Mouse (Mus musculus): ENCODE data around the gene Gm10563. TPM values are rescaled to one million over a fixed set of nuclear protein-coding genes. Genes with fewer than 3 reads are reported as not detected.

Gene Gm10563
- total RNA-seq, 2 experiments from 2014 or later, result not detected

GRCm38 (mm10) chr4:155601997-155602456, 43.2 kb downstream of the Gm10563 start:
- intact Hi-C loops (cut with DNase I), result no loop called here
- DNase-seq (ENCODE audit: extremely low spot score in 1 of 2, low spot score in 2 of 2), result no peak

GRCm38 (mm10) chr4:155601091-155601996, 43.9 kb downstream of the Gm10563 start, which contains the start of gene Slc35e2:
Gene Slc35e2, plus strand, starts transcription at chr4:155601416.
- DNase-seq (ENCODE audit: extremely low spot score in 1 of 2, low spot score in 2 of 2), result peak; percentile 87 to 96
- intact Hi-C loops (cut with DNase I), result no loop called here

GRCm38 (mm10) chr4:155599901-155600825, 45.0 kb downstream of the Gm10563 start:
- intact Hi-C loops (cut with DNase I), result no loop called here
- DNase-seq (ENCODE audit: extremely low spot score in 1 of 2, low spot score in 2 of 2), result no peak

- intact Hi-C loops (cut with DNase I), result no loop called here
- no peak for DNase-seq (ENCODE audit: extremely low spot score in 1 of 2, low spot score in 2 of 2)
Observed at GRCm38 (mm10) chr4:155598536-155598935, 46.7 kb downstream of the Gm10563 start.

- intact Hi-C loops (cut with DNase I), result no loop called here
- DNase-seq (ENCODE audit: extremely low spot score in 1 of 2, low spot score in 2 of 2), result no peak
Observed at GRCm38 (mm10) chr4:155596606-155597005, 48.6 kb downstream of the Gm10563 start.

GRCm38 (mm10) chr4:155595777-155596176, 49.4 kb downstream of the Gm10563 start:
- intact Hi-C loops (cut with DNase I), result no loop called here
- no peak for DNase-seq (ENCODE audit: extremely low spot score in 1 of 2, low spot score in 2 of 2)

- DNase-seq (ENCODE audit: extremely low spot score in 1 of 2, low spot score in 2 of 2), result no peak
- intact Hi-C loops (cut with DNase I), result no loop called here
Observed at GRCm38 (mm10) chr4:155593780-155594179, 51.4 kb downstream of the Gm10563 start.

GRCm38 (mm10) chr4:155591012-155591719, 54.0 kb downstream of the Gm10563 start:
- intact Hi-C loops (cut with DNase I), result no loop called here
- DNase-seq (ENCODE audit: extremely low spot score in 1 of 2, low spot score in 2 of 2), result no peak

GRCm38 (mm10) chr4:155589356-155589755, 55.9 kb downstream of the Gm10563 start:
- intact Hi-C loops (cut with DNase I), result no loop called here
- no peak for DNase-seq (ENCODE audit: extremely low spot score in 1 of 2, low spot score in 2 of 2)

GRCm38 (mm10) chr4:155582279-155582905, 62.8 kb downstream of the Gm10563 start:
- no peak for DNase-seq (ENCODE audit: extremely low spot score in 1 of 2, low spot score in 2 of 2)
- intact Hi-C loops (cut with DNase I), result no loop called here

- intact Hi-C loops (cut with DNase I), result no loop called here
- DNase-seq (ENCODE audit: extremely low spot score in 1 of 2, low spot score in 2 of 2), result peak in 1 of 2 experiments; percentile 55
Observed at GRCm38 (mm10) chr4:155580420-155580819, 64.8 kb downstream of the Gm10563 start.

- DNase-seq (ENCODE audit: extremely low spot score in 1 of 2, low spot score in 2 of 2), result peak in 1 of 2 experiments; percentile 48
- intact Hi-C loops (cut with DNase I), result no loop called here
Observed at GRCm38 (mm10) chr4:155578336-155579125, 66.7 kb downstream of the Gm10563 start.

GRCm38 (mm10) chr4:155577741-155578140, 67.5 kb downstream of the Gm10563 start:
- no peak for DNase-seq (ENCODE audit: extremely low spot score in 1 of 2, low spot score in 2 of 2)
- intact Hi-C loops (cut with DNase I), result no loop called here

- no peak for DNase-seq (ENCODE audit: extremely low spot score in 1 of 2, low spot score in 2 of 2)
- intact Hi-C loops (cut with DNase I), result no loop called here
Observed at GRCm38 (mm10) chr4:155577132-155577531, 68.1 kb downstream of the Gm10563 start.

- intact Hi-C loops (cut with DNase I), result no loop called here
- no peak for DNase-seq (ENCODE audit: extremely low spot score in 1 of 2, low spot score in 2 of 2)
Observed at GRCm38 (mm10) chr4:155575521-155575920, 69.7 kb downstream of the Gm10563 start.

- DNase-seq (ENCODE audit: extremely low spot score in 1 of 2, low spot score in 2 of 2), result no peak
Observed at GRCm38 (mm10) chr4:155574931-155575330, 70.3 kb downstream of the Gm10563 start.

GRCm38 (mm10) chr4:155573876-155574275, 71.3 kb downstream of the Gm10563 start:
- intact Hi-C loops (cut with DNase I), result no loop called here
- no peak for DNase-seq (ENCODE audit: extremely low spot score in 1 of 2, low spot score in 2 of 2)

More at GRCm38 (mm10) chr4:155574931-155575330, 70.3 kb downstream of the Gm10563 start:
- intact Hi-C loops (cut with DNase I), result no loop called here

Data from left cerebral cortex, postnatal 10 days (tissue).